Mouse (Mus musculus): Measurements from ENCODE around the gene Camk2b. TPM values are rescaled to one million over a fixed set of nuclear protein-coding genes. Genes with fewer than 3 reads are reported as not detected.

The Camk2b gene
- polyA plus RNA-seq, 1 experiment from 2014 or later: 21.4 TPM

DNA sequence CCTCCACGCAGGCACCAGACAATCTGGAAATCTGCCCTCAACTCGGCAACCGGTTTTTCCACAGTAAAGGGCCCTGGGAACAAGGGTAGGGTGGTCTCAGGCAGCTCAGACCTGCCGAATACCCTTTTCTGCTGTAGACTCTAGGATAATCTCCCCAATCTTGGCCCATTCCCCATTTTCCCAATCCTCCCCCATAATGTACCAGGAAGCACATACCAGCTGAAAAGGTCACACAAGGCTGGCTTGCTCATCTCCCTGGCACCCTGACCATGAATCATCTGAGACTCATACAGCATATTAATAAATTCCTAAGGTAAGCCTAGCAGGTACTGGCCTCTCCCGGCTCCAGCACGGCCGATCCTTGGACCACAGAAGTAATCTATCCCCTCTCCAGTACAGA is 28.5 kb downstream of the Camk2b start:
- Histone ChIP-seq H3K27me3 (replicated peaks) (no peaks in the 10 kb centered on the region), H3K4me3 (no peak overlapping the region), H3K4me2 (replicated peaks) (no peak overlapping the region), H3K4me1 (no peaks in the 10 kb centered on the region), H3K9me3 (no peaks in the 10 kb centered on the region), H3K9ac (no peak overlapping the region), H3K36me3 (no peaks in the 10 kb centered on the region), H3K27ac (no peak overlapping the region)
- ATAC-seq (ENCODE audit: low FRiP score, low read depth): no peak
- WGBS: 88% methylated on average over 7 of the region's 7 CpGs

DNA sequence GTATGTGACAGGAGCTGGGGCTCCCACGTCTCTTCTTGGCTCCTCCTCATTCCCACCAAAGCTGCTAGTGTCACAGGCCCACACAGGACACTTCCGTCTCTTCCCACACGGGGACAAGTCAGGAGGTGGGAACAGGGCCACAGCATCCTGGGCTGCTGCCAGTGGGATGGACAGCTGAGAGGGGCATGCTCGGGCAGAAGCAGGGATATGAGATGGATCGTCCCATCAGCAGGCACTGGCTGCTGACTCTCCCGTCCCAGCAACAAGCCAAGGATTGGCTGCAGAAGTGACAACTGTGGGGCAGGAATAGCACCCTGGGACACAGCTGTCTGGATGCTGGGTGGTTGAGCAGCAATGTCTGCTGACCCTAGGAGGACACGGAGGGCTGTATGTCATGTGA is 29.0 kb downstream of the Camk2b start:
- Histone ChIP-seq H3K9ac (no peak overlapping the region), H3K4me3 (no peak overlapping the region), H3K4me2 (replicated peaks) (no peak overlapping the region), H3K4me1 (no peaks in the 10 kb centered on the region), H3K27ac (no peak overlapping the region), H3K9me3 (no peaks in the 10 kb centered on the region), H3K36me3 (no peaks in the 10 kb centered on the region), H3K27me3 (replicated peaks) (no peaks in the 10 kb centered on the region)
- WGBS: 87% methylated on average over 7 of the region's 7 CpGs
- no peak for ATAC-seq (ENCODE audit: low FRiP score, low read depth)

DNA sequence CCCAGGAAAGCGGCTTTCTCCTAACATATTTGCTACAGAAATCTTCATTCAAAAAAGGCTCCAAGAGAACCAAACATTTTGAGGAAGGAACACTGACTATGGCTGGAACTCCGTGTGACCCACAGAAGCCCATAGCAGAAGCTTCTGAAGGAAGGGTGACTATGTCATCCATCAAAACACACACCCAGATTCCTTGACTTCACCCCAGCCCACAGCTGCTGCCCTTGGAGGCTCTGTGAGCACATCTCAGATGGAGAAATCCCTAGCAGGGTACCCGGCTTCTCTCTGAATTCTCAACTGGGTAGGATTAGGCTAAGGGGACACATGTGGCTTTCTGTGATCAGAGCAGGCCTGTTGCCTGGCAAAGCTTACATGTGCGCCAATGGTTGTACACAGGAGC is 29.7 kb downstream of the Camk2b start:
- WGBS: 93% methylated on average over 4 of the region's 4 CpGs
- Histone ChIP-seq H3K9ac (no peak overlapping the region), H3K4me1 (no peaks in the 10 kb centered on the region), H3K4me2 (replicated peaks) (no peak overlapping the region), H3K27ac (no peak overlapping the region), H3K27me3 (replicated peaks) (no peaks in the 10 kb centered on the region), H3K4me3 (no peak overlapping the region), H3K36me3 (no peaks in the 10 kb centered on the region), H3K9me3 (no peaks in the 10 kb centered on the region)
- no peak for ATAC-seq (ENCODE audit: low FRiP score, low read depth)

DNA sequence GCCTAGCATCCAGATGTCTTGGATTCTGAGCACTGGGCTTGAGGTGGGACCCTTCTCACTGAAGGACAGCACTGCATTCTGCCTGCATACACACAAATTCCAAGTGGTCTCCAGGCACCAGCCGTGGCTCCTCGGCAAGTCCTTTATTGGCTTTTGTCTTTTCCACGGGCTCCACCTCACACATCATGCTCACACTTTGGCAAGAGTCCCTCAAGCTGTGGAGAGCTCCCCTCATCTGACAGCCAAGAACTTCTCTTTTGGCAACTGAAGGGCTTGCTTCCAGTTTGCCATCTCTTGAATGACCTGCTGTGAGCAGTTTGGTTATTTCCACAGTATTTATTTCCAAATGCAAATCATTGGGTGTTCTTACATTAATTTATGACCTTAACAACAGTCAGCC is 30.6 kb downstream of the Camk2b start:
- no peak for ATAC-seq (ENCODE audit: low FRiP score, low read depth)
- Histone ChIP-seq H3K27ac (no peak overlapping the region), H3K4me2 (replicated peaks) (no peak overlapping the region), H3K9me3 (no peaks in the 10 kb centered on the region), H3K36me3 (no peaks in the 10 kb centered on the region), H3K27me3 (replicated peaks) (no peaks in the 10 kb centered on the region), H3K4me3 (no peak overlapping the region), H3K9ac (no peak overlapping the region), H3K4me1 (no peaks in the 10 kb centered on the region)
- 77% methylated on average over 3 of the region's 3 CpGs for WGBS

DNA sequence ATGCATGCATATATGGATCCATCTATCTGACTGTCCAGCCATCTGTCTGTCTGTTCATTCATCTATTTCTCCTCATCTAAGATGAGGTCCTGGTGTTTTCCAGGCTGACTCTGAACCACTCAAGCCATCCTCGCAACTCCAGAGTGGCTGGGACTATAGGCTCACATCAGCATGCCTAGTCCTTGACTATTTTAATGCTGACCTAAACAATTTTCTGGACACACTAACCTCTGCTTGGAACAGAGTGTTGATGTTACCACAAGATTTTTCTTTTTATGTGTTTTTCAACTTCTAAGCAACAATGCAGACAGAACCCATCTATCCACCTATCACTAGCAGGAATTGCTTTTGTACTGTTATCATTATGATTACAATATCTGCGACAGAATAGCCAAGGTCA is 31.4 kb downstream of the Camk2b start:
- H3K27ac ChIP-seq: no peak overlapping the region
- no peaks in the 10 kb centered on the region for H3K36me3 ChIP-seq
- no peak overlapping the region for H3K4me3 ChIP-seq
- 92% methylated on average over 2 of the region's 2 CpGs for WGBS
- H3K9ac ChIP-seq: no peak overlapping the region
- ATAC-seq (ENCODE audit: low FRiP score, low read depth): no peak
- no peaks in the 10 kb centered on the region for H3K27me3 ChIP-seq (replicated peaks)
- no peaks in the 10 kb centered on the region for H3K9me3 ChIP-seq
- no peak overlapping the region for H3K4me2 ChIP-seq (replicated peaks)
- no peaks in the 10 kb centered on the region for H3K4me1 ChIP-seq

DNA sequence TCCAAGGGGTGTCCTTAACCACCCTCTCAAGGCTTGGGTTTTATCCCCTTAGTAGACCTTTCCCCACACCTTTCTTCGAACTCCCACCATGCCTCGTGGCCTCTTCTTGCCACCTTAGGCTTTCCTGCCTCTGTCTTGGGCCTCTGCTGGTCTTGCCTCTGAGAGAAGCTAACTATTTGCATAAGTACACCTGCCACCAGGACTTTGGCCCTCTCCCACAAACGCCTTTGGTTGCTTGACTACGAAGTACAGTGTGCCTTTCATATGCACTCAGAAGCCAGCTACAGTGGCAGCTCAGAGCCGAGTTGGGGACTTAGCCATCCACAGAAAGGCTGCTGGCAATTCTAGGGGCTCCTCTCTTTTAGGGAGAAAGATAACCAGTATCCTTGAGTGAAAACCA is 32.4 kb downstream of the Camk2b start:
- H3K4me1 ChIP-seq: no peaks in the 10 kb centered on the region
- no peaks in the 10 kb centered on the region for H3K27me3 ChIP-seq (replicated peaks)
- H3K9ac ChIP-seq: no peak overlapping the region
- no peak overlapping the region for H3K4me2 ChIP-seq (replicated peaks)
- no peak for ATAC-seq (ENCODE audit: low FRiP score, low read depth)
- no peak overlapping the region for H3K4me3 ChIP-seq
- H3K36me3 ChIP-seq: no peaks in the 10 kb centered on the region
- no peak overlapping the region for H3K27ac ChIP-seq
- no peaks in the 10 kb centered on the region for H3K9me3 ChIP-seq
- WGBS: 88% methylated on average over 5 of the region's 5 CpGs

DNA sequence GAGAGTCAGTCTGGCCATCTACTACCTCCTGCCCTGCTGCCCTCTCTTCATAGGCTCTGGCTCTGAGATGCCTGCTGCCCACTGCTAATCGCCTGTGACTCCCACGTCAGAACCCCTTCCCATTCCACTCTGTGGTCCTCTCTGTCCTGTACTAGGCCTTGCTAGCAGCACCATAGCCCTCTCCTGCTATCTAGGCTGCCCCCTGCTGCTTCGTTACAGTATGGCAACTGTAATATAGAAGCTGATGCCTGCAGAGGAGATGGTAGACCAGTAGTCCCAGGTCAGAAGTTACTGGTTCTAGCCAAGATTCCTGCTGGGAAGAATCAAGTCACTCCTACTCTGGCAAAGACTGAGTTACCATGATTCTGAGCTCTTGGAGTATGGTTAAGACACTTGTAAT is 33.0 kb downstream of the Camk2b start:
- H3K4me3 ChIP-seq: no peak overlapping the region
- no peaks in the 10 kb centered on the region for H3K27me3 ChIP-seq (replicated peaks)
- 73% methylated on average over 3 of the region's 3 CpGs for WGBS
- H3K4me2 ChIP-seq (replicated peaks): no peak overlapping the region
- H3K36me3 ChIP-seq: no peaks in the 10 kb centered on the region
- H3K4me1 ChIP-seq: no peaks in the 10 kb centered on the region
- no peaks in the 10 kb centered on the region for H3K9me3 ChIP-seq
- no peak overlapping the region for H3K9ac ChIP-seq
- no peak for ATAC-seq (ENCODE audit: low FRiP score, low read depth)
- H3K27ac ChIP-seq: no peak overlapping the region

DNA sequence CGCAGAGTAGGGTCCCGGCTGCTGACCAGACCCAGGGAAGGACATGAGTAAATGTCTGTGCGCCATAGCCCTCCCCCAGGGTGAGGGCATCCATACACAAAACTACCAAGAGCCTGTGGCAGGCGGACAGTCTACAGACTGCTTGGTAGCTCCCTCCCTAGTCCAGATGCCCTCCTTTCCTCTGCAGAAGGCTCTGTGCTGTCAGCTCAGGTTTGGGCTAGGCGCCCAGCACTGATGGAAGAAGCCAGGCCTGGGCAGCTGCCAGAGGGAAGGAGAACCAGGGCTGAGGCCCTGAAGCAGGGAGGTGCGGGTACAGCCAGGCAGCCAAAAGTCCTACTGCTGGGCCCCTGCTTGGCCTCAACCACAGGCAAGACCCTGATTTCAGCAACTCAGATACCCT is 35.5 kb downstream of the Camk2b start:
- Histone ChIP-seq H3K27me3 (replicated peaks) (no peaks in the 10 kb centered on the region), H3K9ac (no peak overlapping the region), H3K27ac (no peak overlapping the region), H3K4me2 (replicated peaks) (no peak overlapping the region), H3K4me3 (no peak overlapping the region), H3K36me3 (no peaks in the 10 kb centered on the region), H3K4me1 (no peaks in the 10 kb centered on the region), H3K9me3 (no peaks in the 10 kb centered on the region)
- 90% methylated on average over 6 of the region's 6 CpGs for WGBS
- ATAC-seq (ENCODE audit: low FRiP score, low read depth): no peak

DNA sequence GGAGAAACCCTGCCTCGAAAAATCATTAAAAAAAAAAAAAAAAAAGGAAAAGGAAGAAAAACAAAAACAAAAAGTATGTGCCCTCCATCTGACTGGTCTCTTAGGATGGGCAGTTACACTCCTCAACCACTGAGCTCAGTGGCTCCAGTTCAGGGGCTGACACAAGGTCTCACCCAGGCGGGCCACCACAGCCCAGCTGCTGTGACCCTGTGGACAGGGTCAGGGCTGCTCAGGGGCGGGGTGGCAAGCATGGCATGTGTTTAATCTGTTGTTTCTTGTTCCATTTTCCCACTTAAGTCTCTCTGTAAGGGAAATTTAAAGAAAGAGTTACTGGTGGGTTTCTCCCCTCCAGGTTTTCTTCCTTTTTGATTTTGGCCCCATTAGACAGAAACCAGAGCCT is 36.4 kb downstream of the Camk2b start:
- H3K9me3 ChIP-seq: no peaks in the 10 kb centered on the region
- no peak overlapping the region for H3K27ac ChIP-seq
- H3K4me1 ChIP-seq: no peaks in the 10 kb centered on the region
- no peak overlapping the region for H3K4me3 ChIP-seq
- no peak overlapping the region for H3K4me2 ChIP-seq (replicated peaks)
- H3K27me3 ChIP-seq (replicated peaks): no peaks in the 10 kb centered on the region
- no peaks in the 10 kb centered on the region for H3K36me3 ChIP-seq
- no peak for ATAC-seq (ENCODE audit: low FRiP score, low read depth)
- H3K9ac ChIP-seq: no peak overlapping the region
- 82% methylated on average over 3 of the region's 3 CpGs for WGBS

DNA sequence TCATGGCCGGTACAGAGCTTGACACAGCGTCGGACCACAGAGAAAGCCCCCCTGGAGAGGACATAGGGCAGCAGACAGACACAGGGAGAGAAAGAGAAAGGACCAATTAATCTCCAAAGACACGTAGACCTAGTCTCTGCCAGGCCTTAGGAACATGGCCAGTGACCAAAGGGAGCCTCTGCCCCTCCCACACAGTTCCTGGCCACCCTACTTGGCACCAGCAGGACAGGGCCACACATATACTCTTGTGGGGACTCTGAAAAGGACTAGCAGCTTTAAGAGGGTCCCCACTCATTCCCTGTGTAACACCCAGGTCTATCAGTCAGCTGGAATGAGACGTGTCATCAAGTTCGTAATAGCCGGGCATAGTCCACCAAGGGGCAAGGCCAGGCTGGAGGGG is 37.3 kb downstream of the Camk2b start:
- H3K9me3 ChIP-seq: no peaks in the 10 kb centered on the region
- no peaks in the 10 kb centered on the region for H3K4me1 ChIP-seq
- 72% methylated on average over 7 of the region's 7 CpGs for WGBS
- H3K27ac ChIP-seq: no peak overlapping the region
- no peak overlapping the region for H3K4me3 ChIP-seq
- no peaks in the 10 kb centered on the region for H3K27me3 ChIP-seq (replicated peaks)
- no peaks in the 10 kb centered on the region for H3K36me3 ChIP-seq
- ATAC-seq (ENCODE audit: low FRiP score, low read depth): no peak
- H3K9ac ChIP-seq: no peak overlapping the region
- no peak overlapping the region for H3K4me2 ChIP-seq (replicated peaks)

DNA sequence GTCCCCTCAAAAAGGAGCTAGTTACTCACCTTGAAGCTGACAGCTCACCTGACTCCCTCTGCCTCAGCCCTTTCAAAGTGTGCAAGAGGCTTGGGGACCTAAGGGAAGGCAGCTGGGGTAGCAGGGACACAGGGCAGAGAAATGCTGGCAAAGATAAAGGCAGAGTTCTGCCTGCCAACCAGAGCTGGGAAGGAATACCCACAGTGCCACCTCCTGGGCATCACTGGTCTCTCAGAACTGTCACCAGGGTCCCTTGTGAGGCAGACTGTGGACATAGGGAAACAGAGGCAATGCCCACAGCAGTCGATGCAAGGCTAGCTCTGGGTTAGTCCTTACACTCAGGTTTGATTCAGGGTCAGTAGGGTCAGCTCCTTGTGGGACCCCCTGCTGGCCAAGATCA is 39.8 kb downstream of the Camk2b start:
- Histone ChIP-seq H3K4me3 (no peak overlapping the region), H3K36me3 (no peaks in the 10 kb centered on the region), H3K4me1 (no peaks in the 10 kb centered on the region), H3K4me2 (replicated peaks) (no peak overlapping the region), H3K27me3 (replicated peaks) (no peaks in the 10 kb centered on the region), H3K27ac (no peak overlapping the region), H3K9ac (no peak overlapping the region), H3K9me3 (no peaks in the 10 kb centered on the region)
- WGBS: 77% methylated on average over 1 of the region's 1 CpGs
- no peak for ATAC-seq (ENCODE audit: low FRiP score, low read depth)

DNA sequence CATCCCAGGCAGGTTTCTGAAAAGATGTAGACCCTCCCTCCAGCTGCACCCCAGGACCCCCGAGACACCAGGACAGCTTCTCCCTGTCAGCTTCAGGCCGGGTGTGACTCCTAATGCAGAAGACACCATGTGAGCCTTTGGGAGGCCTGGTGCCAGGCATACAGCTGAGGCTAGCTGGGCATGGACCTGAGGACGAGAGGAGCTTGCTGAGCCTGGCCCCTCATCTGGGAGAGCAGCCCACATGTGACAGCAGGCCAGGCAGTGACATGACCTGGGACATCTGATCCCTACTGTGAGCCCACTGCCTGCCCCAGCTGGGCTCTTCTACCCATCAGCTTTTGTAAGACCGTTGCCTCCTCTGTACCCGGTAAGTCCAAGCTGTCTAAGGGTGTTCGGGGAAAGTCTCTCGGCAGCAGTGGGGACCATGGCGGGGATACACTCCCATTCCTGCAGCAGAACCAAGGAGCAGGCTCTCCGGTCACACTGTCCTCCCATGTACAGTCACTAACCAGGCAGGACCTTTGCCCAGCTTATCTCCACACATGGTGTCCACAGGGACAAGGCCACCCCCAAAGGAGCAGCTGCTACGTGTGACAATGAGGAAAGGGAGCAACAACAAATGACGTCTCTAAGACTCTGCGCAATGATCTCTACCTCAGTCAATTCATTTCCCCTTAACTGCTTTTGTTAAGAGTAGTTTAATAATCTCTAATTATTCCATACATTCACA is 41.1 kb downstream of the Camk2b start:
- Histone ChIP-seq H3K27ac (no peak overlapping the region), H3K36me3 (no peaks in the 10 kb centered on the region), H3K9me3 (no peaks in the 10 kb centered on the region), H3K4me3 (no peak overlapping the region), H3K4me1 (no peaks in the 10 kb centered on the region), H3K9ac (no peak overlapping the region), H3K4me2 (replicated peaks) (no peak overlapping the region), H3K27me3 (replicated peaks) (no peaks in the 10 kb centered on the region)
- 77% methylated on average over 12 of the region's 12 CpGs for WGBS
- no peak for ATAC-seq (ENCODE audit: low FRiP score, low read depth)

All from neural tube, embryonic 12.5 days (tissue).